Mouse (Mus musculus) stomach, postnatal 0 days (tissue): Measurements from ENCODE around the gene Bcas3. TPM values are rescaled to one million over a fixed set of nuclear protein-coding genes. Genes with fewer than 3 reads are reported as not detected.

Experiments
- ATAC-seq: fragments of 200-750 bp; cut with Nextera tagmentation; 2 replicates; pipeline ENCODE4 v1.8.0; 2017; ENCODE audit not compliant: low FRiP score, low TSS enrichment
- DNase-seq: peaks from one replicate; pipeline ENCODE4 v3.0.0-alpha.2; 2016; ENCODE audit warnings: low spot score
- H3K27ac ChIP-seq: fragments of 300-500 bp; sonication (generic); replicated peaks from 2 replicates; pipeline ENCODE4 v1.5.1; 2014; ENCODE audit warnings: mild to moderate bottlenecking, control low read depth
- H3K27me3 ChIP-seq: fragments of 300-500 bp; sonication (generic); 2 replicates; pipeline ENCODE4 v1.6.1; 2014; ENCODE audit warnings: low read length; ENCODE audit not compliant: control insufficient read depth, insufficient read depth
- H3K36me3 ChIP-seq: fragments of 300-500 bp; sonication (generic); 2 replicates; pipeline ENCODE4 v1.6.1; 2014; ENCODE audit warnings: low read length, mixed read lengths; ENCODE audit not compliant: control insufficient read depth, insufficient read depth
- H3K4me1 ChIP-seq: fragments of 300-500 bp; sonication (generic); replicated peaks from 2 replicates; pipeline ENCODE4 v1.6.1; 2014; ENCODE audit warnings: antibody characterized with exemption; ENCODE audit not compliant: control insufficient read depth, insufficient read depth
- H3K4me2 ChIP-seq: fragments of 300-500 bp; sonication (generic); replicated peaks from 2 replicates; pipeline ENCODE4 v1.6.1; 2014; ENCODE audit warnings: low read depth, mild to moderate bottlenecking, control low read depth, moderate library complexity
- H3K4me3 ChIP-seq: fragments of 300-500 bp; sonication (generic); 2 replicates; pipeline ENCODE4 v1.5.1; 2014; ENCODE audit warnings: low read depth, low read length, control low read depth
- H3K9ac ChIP-seq: fragments of 300-500 bp; sonication (generic); 2 replicates; pipeline ENCODE4 v1.6.1; 2014; ENCODE audit warnings: mild to moderate bottlenecking, low read length, control low read depth, mixed read lengths
- H3K9me3 ChIP-seq: fragments of 300-500 bp; sonication (generic); 2 replicates; pipeline ENCODE4 v1.6.1; 2016; ENCODE audit warnings: low read length; ENCODE audit not compliant: control insufficient read depth
- CTCF ChIP-seq: IDR thresholded peaks from 2 replicates; pipeline ENCODE4 v1.5.1; 2016; ENCODE audit warnings: antibody characterized with exemption, low read depth, mild to moderate bottlenecking, moderate library complexity
- EP300 ChIP-seq: optimal IDR thresholded peaks from 2 replicates; pipeline ENCODE3; 2016; ENCODE audit warnings: antibody characterized with exemption
- WGBS: fragments of 180-500 bp; shearing (Covaris S2); extraction: QIAGEN DNeasy Blood & Tissue Kit; methylation state at CpG from one replicate; pipeline ENCODE4 v1.1.7; 2014; 5-methylcytosine and 5-hydroxymethylcytosine counted together
- polyA plus RNA-seq: library from polyadenylated mRNA; unstranded; fragments of >200 nt; fragmentation: Nextera tagmentation; extraction: Ambion mirVana; gene quantifications from 2 replicates; pipeline ENCODE4 v1.2.1, GENCODE M21; 2015

Bcas3 gene
- polyA plus RNA-seq, 1 experiment from 2014 or later = 16.5 TPM

DNA sequence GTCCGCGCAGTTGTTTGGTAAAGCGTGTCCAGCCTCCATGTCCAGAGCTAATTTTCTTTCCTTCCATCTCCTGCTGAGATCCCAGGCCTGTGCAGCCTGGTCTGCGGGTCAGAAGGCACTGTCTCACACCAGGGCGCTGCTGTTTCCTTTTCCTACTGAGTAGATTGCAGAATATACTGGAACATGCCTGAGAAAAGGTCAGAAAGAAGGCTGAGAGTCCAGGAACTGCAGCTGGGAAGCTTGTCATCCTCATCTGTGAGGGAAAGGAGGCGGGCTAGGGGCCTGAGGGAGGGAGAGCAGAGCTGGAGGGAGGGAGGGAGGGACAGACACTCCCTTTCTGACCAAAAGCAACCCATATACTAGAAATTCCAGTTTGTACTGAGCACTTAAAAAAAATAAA is 170.7 kb downstream of the Bcas3 start:
- H3K9ac ChIP-seq = no peak overlapping the region
- DNase-seq = no peak
- ATAC-seq = no peak; the same call in 1 of the 2 replicates

DNA sequence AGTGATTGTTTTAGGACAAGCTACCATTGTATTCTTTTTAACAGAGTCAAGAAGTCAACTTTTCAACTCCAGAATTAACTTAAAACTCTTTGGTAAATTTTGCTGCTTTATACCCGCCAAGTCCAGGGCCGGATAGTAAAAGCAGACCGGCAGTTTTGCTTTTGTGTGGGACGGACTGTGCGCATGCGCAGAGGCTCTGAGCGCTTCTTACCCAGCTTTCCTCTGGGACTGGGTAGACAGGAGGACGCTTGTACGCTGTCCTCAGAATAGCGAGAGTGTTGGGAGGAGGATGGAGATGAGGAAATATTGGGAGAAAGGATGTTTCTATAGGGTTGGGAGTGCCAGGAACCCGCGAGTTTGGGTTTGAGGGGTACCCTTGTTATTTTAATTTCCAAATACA is 171.2 kb downstream of the Bcas3 start:
- TF ChIP-seq EP300 (no peak), CTCF (no peak)
- 34% methylated on average over 12 of the region's 12 CpGs for WGBS
- H3K4me2 ChIP-seq = peak overlapping the region; percentile 45
- H3K9me3 ChIP-seq = no peaks in the 10 kb centered on the region
- 0 out of 2 replicates have a peak overlapping the region, but pooled peaks have one; percentile 9 for H3K9ac ChIP-seq
- no peaks in the 10 kb centered on the region for H3K4me1 ChIP-seq
- DNase-seq = peak; percentile 62
- ATAC-seq = peak; percentile 49; the same call in 1 of the 2 replicates
- no peaks in the 10 kb centered on the region for H3K27me3 ChIP-seq
- peak overlapping the region; percentile 19; the same call in 1 of the 2 replicates for H3K27ac ChIP-seq
- no peaks in the 10 kb centered on the region for H3K36me3 ChIP-seq
- H3K4me3 ChIP-seq = no peak overlapping the region

More for the DNA sequence above, 170.7 kb downstream of the Bcas3 start:
- H3K27ac ChIP-seq = 0 out of 2 replicates have a peak overlapping the region, but pooled peaks have one; percentile 31
- WGBS = 51% methylated on average over 6 of the region's 6 CpGs
- H3K9me3 ChIP-seq = no peaks in the 10 kb centered on the region
- no peaks in the 10 kb centered on the region for H3K4me1 ChIP-seq
- no peak overlapping the region for H3K4me3 ChIP-seq
- H3K4me2 ChIP-seq = no peak overlapping the region
- no peaks in the 10 kb centered on the region for H3K36me3 ChIP-seq
- H3K27me3 ChIP-seq = no peaks in the 10 kb centered on the region
- TF ChIP-seq EP300 = no peak
- no peak for TF ChIP-seq CTCF

DNA sequence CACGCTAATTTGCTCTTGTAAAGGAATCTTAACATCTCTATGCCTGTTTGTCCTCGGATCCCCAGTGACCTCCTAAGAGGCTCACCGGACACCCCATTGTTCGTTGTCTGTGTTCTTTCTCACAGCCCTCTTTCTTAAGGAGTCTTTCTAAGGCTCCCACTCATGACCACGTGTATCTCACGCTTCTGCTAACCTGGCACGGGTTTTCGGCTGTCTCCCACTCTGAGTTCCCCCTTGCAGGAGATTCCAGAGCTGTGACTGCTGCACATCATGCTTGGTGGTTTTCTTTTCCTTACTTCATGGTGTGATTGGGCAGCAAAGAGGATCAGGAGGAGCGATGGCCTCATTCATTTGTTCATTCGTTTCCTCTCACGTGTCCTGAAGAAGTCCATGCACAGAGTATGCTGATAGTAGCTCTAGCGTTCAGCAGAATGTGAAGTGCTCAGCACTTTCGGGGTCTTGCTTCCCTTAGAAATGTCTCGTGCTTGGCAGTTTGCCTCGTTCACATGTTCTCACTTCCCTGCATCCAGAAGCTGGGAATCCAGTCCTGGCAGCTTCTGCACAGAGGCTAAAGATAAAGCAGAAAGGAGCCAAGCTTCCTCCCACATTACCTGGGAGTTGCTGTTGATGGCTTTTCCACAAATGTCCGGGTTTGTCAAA is 172.0 kb downstream of the Bcas3 start:
- H3K9ac ChIP-seq = no peak overlapping the region
- H3K36me3 ChIP-seq = no peaks in the 10 kb centered on the region
- H3K4me3 ChIP-seq = no peak overlapping the region
- no peak for TF ChIP-seq CTCF
- TF ChIP-seq EP300 = no peak
- DNase-seq = no peak
- ATAC-seq = no peak
- no peaks in the 10 kb centered on the region for H3K9me3 ChIP-seq
- no peaks in the 10 kb centered on the region for H3K4me1 ChIP-seq
- peak overlapping the region; percentile 39 for H3K4me2 ChIP-seq
- whole genome bisulfite sequencing = 41% methylated on average over 16 of the region's 16 CpGs
- peak overlapping the region; percentile 19; the same call in 1 of the 2 replicates for H3K27ac ChIP-seq
- no peaks in the 10 kb centered on the region for H3K27me3 ChIP-seq

DNA sequence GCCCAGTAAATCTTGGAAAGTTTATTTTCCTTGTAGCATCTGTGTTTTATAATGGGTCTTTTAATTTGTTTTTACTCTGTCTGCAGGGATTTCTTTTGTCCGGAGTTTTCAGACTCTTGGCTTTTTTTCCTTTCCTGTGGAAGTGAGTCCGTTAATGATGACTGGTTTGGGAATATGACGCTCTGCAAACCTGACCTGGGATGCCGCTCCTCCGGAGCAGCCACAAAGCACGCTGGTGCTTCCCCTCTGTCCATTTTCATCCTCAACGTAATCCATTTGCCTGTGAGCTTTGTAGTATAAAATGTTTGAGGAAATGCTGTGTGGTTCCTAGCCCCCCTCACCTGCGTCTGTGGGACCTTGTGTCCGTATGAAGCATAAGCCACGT is 172.5 kb downstream of the Bcas3 start:
- Histone ChIP-seq H3K4me2 (peak overlapping the region; percentile 39), H3K4me1 (no peaks in the 10 kb centered on the region), H3K36me3 (no peaks in the 10 kb centered on the region), H3K27ac (no peak overlapping the region), H3K27me3 (no peaks in the 10 kb centered on the region), H3K4me3 (no peak overlapping the region), H3K9ac (no peak overlapping the region), H3K9me3 (no peaks in the 10 kb centered on the region)
- WGBS = 49% methylated on average over 10 of the region's 10 CpGs
- TF ChIP-seq EP300 (no peak), CTCF (no peak)
- no peak for DNase-seq
- ATAC-seq = no peak

GRCm38 (mm10) chr11:85525979-85526775 is 173.2 kb downstream of the Bcas3 start:
- Histone ChIP-seq H3K36me3 (no peaks in the 10 kb centered on the region), H3K4me3 (no peak overlapping the region), H3K4me2 (peak overlapping the region; percentile 39), H3K27me3 (no peaks in the 10 kb centered on the region), H3K9me3 (no peaks in the 10 kb centered on the region), H3K9ac (no peak overlapping the region), H3K4me1 (no peaks in the 10 kb centered on the region), H3K27ac (no peak overlapping the region)
- WGBS = 53% methylated on average over 11 of the region's 11 CpGs
- DNase-seq = no peak
- TF ChIP-seq EP300 (no peak), CTCF (no peak)
- ATAC-seq = no peak

DNA sequence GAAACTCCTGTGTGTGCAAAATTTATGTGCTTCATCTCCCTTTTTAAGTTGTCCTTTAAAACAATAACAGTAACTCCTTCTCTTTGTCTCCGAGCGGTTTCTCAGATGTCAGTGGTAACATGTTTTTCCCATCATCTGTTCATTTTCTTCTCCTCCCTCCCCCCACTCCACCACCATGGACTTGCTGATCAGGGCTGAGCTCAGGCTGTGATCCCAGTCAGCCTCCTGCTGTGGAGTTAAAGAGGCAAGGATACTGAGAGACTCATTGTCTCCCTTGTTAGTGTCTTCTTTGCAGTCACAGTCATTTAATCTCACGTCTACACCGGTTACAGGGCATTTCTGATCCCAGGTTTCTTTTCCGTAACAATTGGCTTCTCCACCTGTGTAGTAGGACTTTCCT is 174.3 kb downstream of the Bcas3 start:
- no peak for TF ChIP-seq EP300
- no peak for TF ChIP-seq CTCF
- DNase-seq = no peak
- WGBS = 79% methylated on average over 5 of the region's 5 CpGs
- Histone ChIP-seq H3K9ac (no peak overlapping the region), H3K9me3 (no peaks in the 10 kb centered on the region), H3K27ac (no peak overlapping the region), H3K4me3 (no peak overlapping the region), H3K27me3 (no peaks in the 10 kb centered on the region), H3K4me2 (no peak overlapping the region), H3K4me1 (no peaks in the 10 kb centered on the region), H3K36me3 (no peaks in the 10 kb centered on the region)
- ATAC-seq = no peak
